Mouse (Mus musculus) G1E (cell line): Measurements from ENCODE around the gene Ppp1r15b. TPM values are rescaled to one million over a fixed set of nuclear protein-coding genes. Genes with fewer than 3 reads are reported as not detected.

ENCODE experiments used
- ATAC-seq: 2 replicates; pipeline ENCODE4 v1.8.0; 2016; ENCODE audit warnings: mild to moderate bottlenecking; ENCODE audit not compliant: insufficient number of reproducible peaks, poor library complexity, low FRiP score, severe bottlenecking; ENCODE audit errors: extremely low read depth
- DNase-seq: peaks from one replicate; pipeline ENCODE4 v3.0.0; 2012; ENCODE audit warnings: low spot score
- H3K27me3 ChIP-seq: 2 replicates; pipeline ENCODE4 v1.6.1; 2012; ENCODE audit warnings: mild to moderate bottlenecking, low read length, inconsistent platforms; ENCODE audit not compliant: insufficient read depth
- H3K36me3 ChIP-seq: replicated peaks from 2 replicates; pipeline ENCODE3; 2012; ENCODE audit warnings: mild to moderate bottlenecking, inconsistent platforms
- H3K4me1 ChIP-seq: 2 replicates; pipeline ENCODE4 v1.6.1; 2012; ENCODE audit warnings: low read depth, low read length, inconsistent platforms, mixed read lengths; ENCODE audit not compliant: insufficient read depth
- H3K4me3 ChIP-seq: 2 replicates; pipeline ENCODE4 v1.5.1; 2012; ENCODE audit warnings: low read depth, mild to moderate bottlenecking, inconsistent platforms, low read length, moderate library complexity, mixed read lengths
- H3K9me3 ChIP-seq: replicated peaks from 2 replicates; pipeline ENCODE4 v1.6.1; 2012; ENCODE audit warnings: inconsistent platforms
- CTCF ChIP-seq: IDR thresholded peaks from 2 replicates; pipeline ENCODE4 v1.5.1; 2012; ENCODE audit warnings: low read depth, low read length, inconsistent platforms, mixed read lengths
- GATA1 ChIP-seq: IDR thresholded peaks from 2 replicates; pipeline ENCODE4 v1.6.1; 2012; ENCODE audit warnings: borderline replicate concordance, low read length, inconsistent platforms, mixed read lengths
- GATA2 ChIP-seq: IDR thresholded peaks from 2 replicates; pipeline ENCODE4 v1.6.1; 2012; ENCODE audit warnings: low read depth, low read length, inconsistent platforms, borderline replicate concordance
- POLR2AphosphoS5 ChIP-seq: IDR thresholded peaks from 2 replicates; pipeline ENCODE4 v1.6.1; 2012; ENCODE audit warnings: low read depth, low read length, inconsistent platforms; ENCODE audit not compliant: insufficient replicate concordance
- TAL1 ChIP-seq: conservative IDR thresholded peaks from 2 replicates; pipeline ENCODE4 v1.6.1; 2012; ENCODE audit warnings: low read depth, low read length, inconsistent platforms, mixed read lengths
- polyA plus RNA-seq: library from polyadenylated mRNA; stranded (reverse); fragments of >175 nt; gene quantifications from 2 replicates; pipeline ENCODE4 v1.2.3, GENCODE M21; 2012
- total RNA-seq, 2 experiments: library from RNA; stranded (forward) in 1 of 2; stranded (reverse) in 1 of 2; fragments of 200-1000 nt in 1 of 2; fragments of >200 nt in 1 of 2; fragmentation: Nextera tagmentation in 1 of 2; gene quantifications; 2 replicates each; pipeline ENCODE4 v1.2.3; 2014 to 2017

Gene Ppp1r15b
- total and polyA plus RNA-seq, 3 experiments: 35.3 to 131 (median 100) TPM

- Histone ChIP-seq H3K36me3 (peaks cover 68% of the 10 kb centered on the region), H3K9me3 (no peaks in the 10 kb centered on the region), H3K27me3 (no peaks in the 10 kb centered on the region), H3K4me1 (peaks cover 55% of the 10 kb centered on the region), H3K4me3 (peak overlapping the region; percentile 78)
- DNase-seq: no peak
- TF ChIP-seq POLR2AphosphoS5: no peak
- no peak for TF ChIP-seq GATA2
- TF ChIP-seq CTCF: no peak
- TF ChIP-seq TAL1: no peak
- no peak for TF ChIP-seq GATA1
- ATAC-seq: no peak
Measured at GRCm38 (mm10) chr1:133134071-133134470, 3.1 kb downstream of the Ppp1r15b start.

- H3K36me3 ChIP-seq: peaks cover 75% of the 10 kb centered on the region
- no peaks in the 10 kb centered on the region for H3K9me3 ChIP-seq
- H3K27me3 ChIP-seq: no peaks in the 10 kb centered on the region
- ATAC-seq (no peak), DNase-seq (no peak)
- H3K4me1 ChIP-seq: peaks cover 52% of the 10 kb centered on the region
- TF ChIP-seq CTCF (no peak), GATA1 (no peak), POLR2AphosphoS5 (no peak), GATA2 (no peak), TAL1 (no peak)
- H3K4me3 ChIP-seq: peak overlapping the region; percentile 78
Measured at GRCm38 (mm10) chr1:133134881-133135280, 3.9 kb downstream of the Ppp1r15b start.

- no peak for DNase-seq
- no peak for ATAC-seq
- H3K36me3 ChIP-seq: peaks cover 83% of the 10 kb centered on the region
Measured at GRCm38 (mm10) chr1:133135808-133136207, 4.9 kb downstream of the Ppp1r15b start.

GRCm38 (mm10) chr1:133138401-133138800 lies 7.5 kb downstream of the Ppp1r15b start:
- DNase-seq: no peak
- Histone ChIP-seq H3K27me3 (no peaks in the 10 kb centered on the region), H3K9me3 (no peaks in the 10 kb centered on the region), H3K4me3 (no peak overlapping the region), H3K36me3 (peaks cover 87% of the 10 kb centered on the region), H3K4me1 (peaks cover 48% of the 10 kb centered on the region)
- ATAC-seq: no peak
- TF ChIP-seq GATA2 (no peak), POLR2AphosphoS5 (no peak), CTCF (no peak), TAL1 (no peak), GATA1 (no peak)

More at GRCm38 (mm10) chr1:133135808-133136207, 4.9 kb downstream of the Ppp1r15b start:
- H3K4me3 ChIP-seq: peak overlapping the region; percentile 78
- no peaks in the 10 kb centered on the region for H3K9me3 ChIP-seq
- no peaks in the 10 kb centered on the region for H3K27me3 ChIP-seq
- H3K4me1 ChIP-seq: peaks cover 45% of the 10 kb centered on the region
- TF ChIP-seq CTCF (no peak), GATA1 (no peak), TAL1 (no peak), POLR2AphosphoS5 (no peak), GATA2 (no peak)

DNA sequence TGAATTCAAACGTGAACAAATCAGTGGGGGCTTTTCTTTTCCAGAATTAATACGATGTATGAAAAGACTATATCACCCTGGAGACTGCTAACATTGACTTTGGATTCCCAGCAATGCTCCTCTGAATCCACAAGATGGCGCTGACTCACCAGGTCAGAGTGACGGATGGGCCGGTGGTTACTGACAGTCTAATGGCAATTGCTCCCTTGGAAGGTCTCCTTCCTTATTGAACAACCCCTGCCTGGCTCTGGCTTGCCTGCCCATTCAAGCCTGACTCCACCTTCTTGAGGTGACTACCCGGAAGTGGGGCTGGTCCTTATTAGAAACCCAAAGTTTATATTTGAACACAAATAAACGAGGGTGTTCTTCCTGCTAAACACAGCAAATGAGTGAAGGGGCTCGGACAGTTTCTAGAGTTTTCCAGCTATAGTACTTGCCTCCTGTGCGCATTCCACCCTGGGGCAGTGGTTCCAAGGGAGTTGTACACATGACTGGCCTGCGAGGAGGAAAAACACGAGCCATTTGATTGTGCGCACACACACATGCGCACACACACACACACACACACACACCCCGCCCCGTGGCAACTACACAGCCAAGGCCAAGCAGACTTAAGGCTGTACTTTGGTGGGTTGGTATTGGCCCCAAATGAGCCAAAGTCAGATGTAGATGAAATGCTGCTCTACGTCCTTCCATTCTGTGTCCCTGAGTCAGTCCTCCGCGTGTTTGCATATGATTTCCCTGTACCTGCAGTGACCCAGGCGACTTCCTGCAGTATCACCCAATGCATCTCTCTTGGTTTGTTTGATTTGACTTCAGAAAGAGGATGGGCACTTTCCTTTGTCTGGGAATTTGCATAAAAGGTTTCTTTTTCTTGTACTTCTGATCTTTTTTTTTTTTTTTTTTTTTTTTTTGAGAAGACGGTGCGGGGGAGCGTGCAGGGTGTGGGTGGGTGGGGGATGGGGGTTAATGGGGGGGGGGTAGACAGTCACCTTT lies 15.4 kb downstream of the Ppp1r15b start:
- no peak for TF ChIP-seq POLR2AphosphoS5
- peak; percentile 92 for TF ChIP-seq CTCF
- H3K4me3 ChIP-seq: no peak overlapping the region
- ATAC-seq: peak; percentile 60; the same call in 1 of the 2 replicates
- peaks cover 7% of the 10 kb centered on the region for H3K4me1 ChIP-seq
- peak; percentile 81 for DNase-seq
- 0 out of 2 replicates have a peak, but pooled peaks cover 4% of the 10 kb centered on the region for H3K9me3 ChIP-seq
- H3K27me3 ChIP-seq: no peaks in the 10 kb centered on the region
- peaks cover 15% of the 10 kb centered on the region for H3K36me3 ChIP-seq

GRCm38 (mm10) chr1:133147324-133147723 lies 16.4 kb downstream of the Ppp1r15b start:
- Histone ChIP-seq H3K36me3 (peaks cover 7% of the 10 kb centered on the region), H3K4me3 (no peak overlapping the region), H3K9me3 (0 out of 2 replicates have a peak, but pooled peaks cover 4% of the 10 kb centered on the region), H3K27me3 (no peaks in the 10 kb centered on the region), H3K4me1 (peaks cover 7% of the 10 kb centered on the region)
- TF ChIP-seq GATA2 (no peak), GATA1 (no peak), POLR2AphosphoS5 (no peak), CTCF (no peak), TAL1 (no peak)
- DNase-seq: no peak
- ATAC-seq: no peak
